Mouse (Mus musculus) stomach, embryonic 14.5 days (tissue): ENCODE measurements around the gene Kazn. TPM values are rescaled to one million over a fixed set of nuclear protein-coding genes. Genes with fewer than 3 reads are reported as not detected.

Experiments used
- ATAC-seq: fragments of 200-750 bp; cut with Nextera tagmentation; 2 replicates; pipeline ENCODE4 v1.8.0; 2017; ENCODE audit warnings: low read depth, moderate TSS enrichment; ENCODE audit not compliant: insufficient number of reproducible peaks, insufficient read depth, low FRiP score
- H3K27ac ChIP-seq: fragments of 300-500 bp; sonication (generic); 2 replicates; pipeline ENCODE4 v1.5.1; 2014; ENCODE audit warnings: mild to moderate bottlenecking, low read length, moderate library complexity, mixed read lengths
- H3K27me3 ChIP-seq: fragments of 300-500 bp; sonication (generic); 2 replicates; pipeline ENCODE4 v1.6.1; 2014; ENCODE audit warnings: low read length, control low read depth, mixed read lengths; ENCODE audit not compliant: control insufficient read depth, insufficient read depth
- H3K36me3 ChIP-seq: fragments of 300-500 bp; sonication (generic); 2 replicates; pipeline ENCODE4 v1.6.1; 2014; ENCODE audit warnings: mild to moderate bottlenecking, control low read depth, low read length, moderate library complexity, mixed read lengths; ENCODE audit not compliant: control insufficient read depth, insufficient read depth
- H3K4me1 ChIP-seq: fragments of 300-500 bp; sonication (generic); 2 replicates; pipeline ENCODE4 v1.6.1; 2014; ENCODE audit warnings: low read length, control low read depth, mixed read lengths; ENCODE audit not compliant: control insufficient read depth, insufficient read depth
- H3K4me2 ChIP-seq: fragments of 300-500 bp; sonication (generic); replicated peaks from 2 replicates; pipeline ENCODE4 v1.6.1; 2014; ENCODE audit warnings: low read depth, low read length, control low read depth
- H3K4me3 ChIP-seq: fragments of 300-500 bp; sonication (generic); 2 replicates; pipeline ENCODE4 v1.5.1; 2014; ENCODE audit warnings: low read depth, low read length, control low read depth
- H3K9ac ChIP-seq: fragments of 300-500 bp; sonication (generic); replicated peaks from 2 replicates; pipeline ENCODE4 v1.6.1; 2014; ENCODE audit warnings: low read depth, mild to moderate bottlenecking, control low read depth, low read length, moderate library complexity, mixed read lengths
- H3K9me3 ChIP-seq: fragments of 300-500 bp; sonication (generic); 2 replicates; pipeline ENCODE4 v1.6.1; 2016; ENCODE audit warnings: low read depth, low read length, control low read depth; ENCODE audit not compliant: control insufficient read depth
- WGBS: fragments of 180-500 bp; shearing (Covaris S2); extraction: QIAGEN DNeasy Blood & Tissue Kit; methylation state at CpG from one replicate; pipeline ENCODE4 v1.1.7; 2014; 5-methylcytosine and 5-hydroxymethylcytosine counted together
- polyA plus RNA-seq: library from polyadenylated mRNA; unstranded; fragments of >200 nt; fragmentation: Nextera tagmentation; extraction: Ambion mirVana; gene quantifications from 2 replicates; pipeline ENCODE4 v1.2.1, GENCODE M21; 2014

Kazn gene
- polyA plus RNA-seq, 1 experiment from 2014 or later = 12.5 TPM

DNA sequence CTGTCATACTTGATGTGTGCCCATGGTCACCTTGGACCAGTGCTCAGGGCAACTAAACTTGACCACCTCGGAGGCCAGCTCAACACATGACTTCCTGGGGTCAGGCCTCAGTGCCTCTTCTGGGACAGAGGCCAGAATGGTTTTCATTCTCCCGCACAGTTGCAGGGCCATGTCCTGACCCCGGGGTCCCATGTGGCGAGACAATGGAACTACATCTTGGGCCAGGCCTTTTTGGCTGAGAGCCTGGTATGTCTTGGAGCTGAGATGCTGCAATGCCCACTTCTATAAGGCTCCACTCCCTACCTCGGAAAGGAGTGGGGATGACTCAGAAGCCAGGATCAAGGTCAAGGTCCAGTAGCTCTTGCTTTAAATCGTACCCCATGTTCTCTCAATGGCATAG is 42.6 kb downstream of the Kazn start:
- H3K4me3 ChIP-seq = no peak overlapping the region
- no peak overlapping the region for H3K27ac ChIP-seq
- H3K36me3 ChIP-seq = no peaks in the 10 kb centered on the region
- no peaks in the 10 kb centered on the region for H3K4me1 ChIP-seq
- no peak for ATAC-seq
- H3K9me3 ChIP-seq = no peaks in the 10 kb centered on the region; the same call in 1 of the 2 replicates
- H3K9ac ChIP-seq = no peak overlapping the region
- 74% methylated on average over 6 of the region's 6 CpGs for WGBS
- no peak overlapping the region for H3K4me2 ChIP-seq
- no peaks in the 10 kb centered on the region for H3K27me3 ChIP-seq

DNA sequence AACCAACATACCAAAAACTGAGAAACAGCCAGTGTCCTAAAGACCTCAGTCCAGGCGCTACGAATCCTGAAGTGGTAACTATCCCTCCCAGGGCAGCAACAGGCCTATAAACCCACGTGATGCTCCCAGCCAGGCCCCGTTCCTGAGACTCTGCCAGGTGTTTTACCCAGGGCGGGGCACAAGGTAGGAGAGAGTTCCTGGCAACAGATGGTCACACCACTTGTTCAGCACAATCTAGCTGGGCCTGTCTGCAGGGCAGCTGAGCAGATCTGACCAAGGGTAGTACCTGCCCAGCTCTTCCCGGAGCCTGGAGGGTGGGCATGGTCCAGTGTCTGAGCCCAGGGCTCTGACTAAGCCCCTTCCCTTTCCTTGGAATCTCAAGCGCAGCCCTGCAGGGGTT is 45.4 kb downstream of the Kazn start:
- no peaks in the 10 kb centered on the region for H3K36me3 ChIP-seq
- H3K27ac ChIP-seq = no peak overlapping the region
- H3K9me3 ChIP-seq = no peaks in the 10 kb centered on the region
- WGBS = 83% methylated on average over 7 of the region's 7 CpGs
- no peaks in the 10 kb centered on the region for H3K4me1 ChIP-seq
- H3K9ac ChIP-seq = no peak overlapping the region
- H3K27me3 ChIP-seq = no peaks in the 10 kb centered on the region
- no peak overlapping the region for H3K4me3 ChIP-seq
- ATAC-seq = no peak
- no peak overlapping the region for H3K4me2 ChIP-seq

DNA sequence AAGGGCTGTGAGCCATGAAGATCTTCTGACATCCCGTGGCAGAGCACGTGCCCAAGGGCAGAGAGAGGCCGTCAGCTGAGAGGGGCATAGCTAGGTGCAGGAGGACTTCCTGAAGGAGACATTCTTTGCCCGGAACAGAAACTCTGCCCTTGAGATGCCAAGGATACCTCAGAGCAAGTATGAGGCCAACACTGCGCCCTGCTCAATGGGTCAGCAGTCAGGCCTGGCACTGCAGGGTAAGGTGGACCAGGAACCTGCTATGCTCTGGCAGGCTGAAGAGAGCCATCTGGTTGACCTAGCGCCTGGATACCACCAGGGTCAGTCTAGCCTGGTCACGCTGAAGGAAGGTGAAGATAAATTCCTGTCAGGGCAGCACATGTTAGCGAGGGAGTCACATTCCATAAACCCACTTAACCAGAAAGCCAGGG is 46.0 kb downstream of the Kazn start:
- Histone ChIP-seq H3K4me1 (no peaks in the 10 kb centered on the region), H3K4me3 (no peak overlapping the region), H3K4me2 (no peak overlapping the region), H3K9me3 (no peaks in the 10 kb centered on the region), H3K36me3 (no peaks in the 10 kb centered on the region), H3K9ac (no peak overlapping the region), H3K27me3 (no peaks in the 10 kb centered on the region), H3K27ac (no peak overlapping the region)
- WGBS = 82% methylated on average over 8 of the region's 8 CpGs
- no peak for ATAC-seq

DNA sequence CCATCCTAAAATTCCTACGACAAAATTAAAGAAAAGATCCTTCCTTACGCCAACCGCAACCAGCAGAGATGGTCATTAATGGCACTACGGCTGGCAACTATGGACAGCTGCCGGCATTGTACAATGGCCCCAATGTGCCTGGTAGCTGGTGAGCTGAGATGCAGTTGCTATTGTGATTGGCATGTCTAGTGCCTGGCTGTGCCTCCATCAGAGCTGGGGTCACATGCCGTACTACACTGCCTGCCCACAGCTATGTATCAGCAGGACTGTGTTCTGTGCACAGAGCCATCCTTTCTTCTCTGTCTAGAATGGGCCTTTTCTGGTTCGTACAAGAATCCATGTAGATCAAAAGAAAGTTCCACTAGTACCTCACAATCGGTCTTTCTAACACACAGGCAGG is 49.2 kb downstream of the Kazn start:
- no peak overlapping the region for H3K27ac ChIP-seq
- no peaks in the 10 kb centered on the region for H3K9me3 ChIP-seq
- no peak for ATAC-seq
- no peak overlapping the region for H3K4me2 ChIP-seq
- WGBS = 90% methylated on average over 8 of the region's 8 CpGs
- H3K36me3 ChIP-seq = no peaks in the 10 kb centered on the region
- no peak overlapping the region for H3K9ac ChIP-seq
- no peak overlapping the region for H3K4me3 ChIP-seq
- no peaks in the 10 kb centered on the region for H3K27me3 ChIP-seq
- H3K4me1 ChIP-seq = no peaks in the 10 kb centered on the region

DNA sequence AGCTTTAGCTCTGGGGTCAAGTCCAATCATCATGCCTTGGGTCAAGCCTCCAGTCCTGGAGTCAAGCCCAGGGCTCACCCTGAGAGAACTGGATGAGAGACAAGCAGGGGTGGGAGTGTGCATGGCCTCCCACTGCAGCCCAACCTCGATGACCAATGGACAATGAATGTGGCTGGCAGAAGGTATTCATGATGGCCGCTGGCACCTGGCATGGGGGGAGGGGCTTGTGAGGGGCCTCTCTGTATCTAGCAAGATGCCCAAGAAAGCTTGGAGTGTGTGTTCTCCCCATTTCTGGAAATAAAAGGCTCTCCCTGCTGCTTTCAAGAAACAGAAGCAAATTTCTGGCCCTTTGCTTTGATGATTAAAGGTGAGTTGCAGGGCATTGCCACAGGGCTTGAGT is 50.7 kb downstream of the Kazn start:
- Histone ChIP-seq H3K36me3 (no peaks in the 10 kb centered on the region), H3K9me3 (no peaks in the 10 kb centered on the region), H3K4me3 (no peak overlapping the region), H3K4me1 (no peaks in the 10 kb centered on the region), H3K27me3 (no peaks in the 10 kb centered on the region), H3K4me2 (no peak overlapping the region), H3K9ac (no peak overlapping the region), H3K27ac (no peak overlapping the region)
- 85% methylated on average over 2 of the region's 2 CpGs for WGBS
- ATAC-seq = no peak

DNA sequence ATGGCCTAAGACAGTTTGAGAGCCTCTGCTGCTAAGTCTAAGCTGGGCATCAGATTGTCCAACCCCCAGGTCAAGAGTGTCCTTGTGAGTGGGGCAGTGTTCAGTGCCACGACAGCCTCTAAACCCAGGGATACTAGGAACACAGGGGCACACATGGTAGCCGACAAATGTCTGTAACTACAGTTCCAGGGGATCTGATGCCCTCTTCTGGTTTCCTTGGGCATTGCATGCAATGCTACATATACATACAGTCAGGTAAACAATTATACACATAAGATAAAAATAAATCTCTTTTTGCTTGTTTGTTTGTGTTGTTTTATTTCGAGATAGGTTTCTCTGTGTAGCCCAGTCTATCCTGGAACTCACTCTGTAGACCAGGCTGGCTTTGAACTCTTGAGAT is 53.0 kb downstream of the Kazn start:
- no peaks in the 10 kb centered on the region for H3K36me3 ChIP-seq
- no peak for ATAC-seq
- no peak overlapping the region for H3K9ac ChIP-seq
- no peak overlapping the region for H3K4me2 ChIP-seq
- no peak overlapping the region for H3K4me3 ChIP-seq
- peaks cover 10% of the 10 kb centered on the region for H3K4me1 ChIP-seq
- no peaks in the 10 kb centered on the region for H3K27me3 ChIP-seq
- no peaks in the 10 kb centered on the region for H3K9me3 ChIP-seq
- H3K27ac ChIP-seq = no peak overlapping the region
- 86% methylated on average over 3 of the region's 3 CpGs for WGBS

DNA sequence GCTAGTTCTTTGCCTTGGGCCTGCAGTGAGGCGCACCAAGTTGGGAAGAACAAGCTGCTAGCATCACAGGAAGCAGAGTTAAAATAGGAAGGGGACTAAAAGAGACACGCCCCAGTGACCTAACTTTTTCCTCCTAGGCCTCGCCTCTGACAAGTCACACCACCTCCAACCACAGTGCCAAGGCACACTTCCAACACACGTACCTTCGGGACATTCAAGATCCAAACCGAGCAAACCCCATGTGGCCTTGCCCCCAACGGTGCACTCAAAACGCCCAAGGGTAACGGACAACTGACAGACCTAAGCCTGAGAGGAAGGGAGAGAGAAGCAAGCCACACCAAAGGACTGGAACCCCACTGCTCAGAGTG is 53.7 kb downstream of the Kazn start:
- no peak overlapping the region for H3K9ac ChIP-seq
- no peaks in the 10 kb centered on the region for H3K36me3 ChIP-seq
- WGBS = 86% methylated on average over 9 of the region's 9 CpGs
- no peaks in the 10 kb centered on the region for H3K9me3 ChIP-seq
- no peak for ATAC-seq
- peak overlapping the region; percentile 75; the same call in 1 of the 2 replicates for H3K27ac ChIP-seq
- H3K4me3 ChIP-seq = no peak overlapping the region
- no peaks in the 10 kb centered on the region for H3K27me3 ChIP-seq
- no peak overlapping the region for H3K4me2 ChIP-seq
- peaks cover 17% of the 10 kb centered on the region for H3K4me1 ChIP-seq

DNA sequence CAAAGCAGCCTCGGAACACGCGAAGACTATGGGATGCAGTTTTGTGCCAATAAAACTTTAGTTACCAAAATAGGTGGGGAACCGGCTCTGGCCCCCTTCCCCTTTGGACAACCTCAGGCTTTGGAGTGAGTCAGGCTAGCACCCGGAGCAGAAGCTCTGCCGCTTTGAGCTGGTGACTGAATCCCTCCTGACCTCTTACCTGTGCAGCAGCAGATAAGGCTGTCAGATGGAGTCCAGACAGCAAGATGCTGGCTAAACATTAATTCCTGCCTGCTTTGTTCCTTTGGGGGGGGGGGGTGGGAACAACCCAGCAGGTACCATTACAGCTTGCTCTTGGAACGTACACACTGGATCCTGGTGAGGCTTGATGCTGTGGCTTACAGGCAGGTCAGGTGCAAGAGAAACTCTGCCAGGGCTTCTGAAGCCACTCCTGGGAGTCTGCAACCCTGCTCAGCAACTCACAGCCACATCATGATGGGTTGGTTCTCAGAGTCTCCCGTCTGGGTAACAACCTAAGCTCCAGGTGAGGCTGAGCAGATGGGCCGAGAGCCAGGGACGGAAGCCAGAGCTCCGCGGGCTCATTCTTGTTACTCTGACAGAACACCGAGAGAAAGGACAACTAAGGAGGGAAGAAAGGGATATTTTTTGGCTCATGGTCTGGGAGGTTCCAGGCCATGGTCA is 54.2 kb downstream of the Kazn start:
- Histone ChIP-seq H3K4me1 (peaks cover 21% of the 10 kb centered on the region), H3K9ac (no peak overlapping the region), H3K27me3 (no peaks in the 10 kb centered on the region), H3K9me3 (no peaks in the 10 kb centered on the region), H3K36me3 (no peaks in the 10 kb centered on the region), H3K4me3 (no peak overlapping the region), H3K4me2 (no peak overlapping the region), H3K27ac (peak overlapping the region; percentile 75; the same call in 1 of the 2 replicates)
- peak; percentile 35 for ATAC-seq
- WGBS = 67% methylated on average over 13 of the region's 13 CpGs

DNA sequence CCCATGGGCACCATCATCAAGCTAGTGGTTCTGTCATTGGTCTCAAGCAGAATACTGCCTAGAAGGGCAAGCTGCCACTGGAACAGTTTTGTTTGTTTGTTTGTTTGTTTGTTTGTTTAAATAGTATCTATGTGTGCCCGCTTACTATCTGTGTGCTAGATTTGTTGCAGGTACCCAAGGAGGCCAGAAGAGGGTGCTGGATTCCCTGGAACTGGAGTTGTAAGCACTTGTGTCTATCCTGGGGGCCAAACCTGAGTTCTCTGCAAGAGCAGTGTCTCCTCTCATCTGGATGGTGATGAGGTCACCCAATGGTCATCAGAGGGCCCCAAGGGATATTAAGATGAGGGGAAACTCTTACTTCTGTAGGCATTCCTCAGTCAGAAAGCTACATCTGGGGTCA is 55.6 kb downstream of the Kazn start:
- no peaks in the 10 kb centered on the region for H3K27me3 ChIP-seq
- H3K36me3 ChIP-seq = no peaks in the 10 kb centered on the region
- ATAC-seq = no peak
- no peak overlapping the region for H3K4me3 ChIP-seq
- H3K9ac ChIP-seq = no peak overlapping the region
- WGBS = 88% methylated on average over 1 of the region's 1 CpGs
- no peak overlapping the region for H3K27ac ChIP-seq
- no peak overlapping the region for H3K4me2 ChIP-seq
- no peaks in the 10 kb centered on the region for H3K9me3 ChIP-seq
- peaks cover 30% of the 10 kb centered on the region for H3K4me1 ChIP-seq
